Mouse (Mus musculus) heart, adult 2 months (tissue): ENCODE measurements around the gene Map2k5.

Experiments
- CTCF ChIP-seq: fragments of 200-600 bp; IDR thresholded peaks from 2 replicates; pipeline ENCODE4 v1.8.1; 2022; ENCODE audit warnings: antibody characterized with exemption, mild to moderate bottlenecking, moderate library complexity
- POLR2A ChIP-seq: fragments of 200-500 bp; IDR thresholded peaks from 2 replicates; pipeline ENCODE4 v1.6.1; 2011; ENCODE audit warnings: mild to moderate bottlenecking, low read depth, low read length, control low read depth; ENCODE audit not compliant: insufficient read depth

DNA sequence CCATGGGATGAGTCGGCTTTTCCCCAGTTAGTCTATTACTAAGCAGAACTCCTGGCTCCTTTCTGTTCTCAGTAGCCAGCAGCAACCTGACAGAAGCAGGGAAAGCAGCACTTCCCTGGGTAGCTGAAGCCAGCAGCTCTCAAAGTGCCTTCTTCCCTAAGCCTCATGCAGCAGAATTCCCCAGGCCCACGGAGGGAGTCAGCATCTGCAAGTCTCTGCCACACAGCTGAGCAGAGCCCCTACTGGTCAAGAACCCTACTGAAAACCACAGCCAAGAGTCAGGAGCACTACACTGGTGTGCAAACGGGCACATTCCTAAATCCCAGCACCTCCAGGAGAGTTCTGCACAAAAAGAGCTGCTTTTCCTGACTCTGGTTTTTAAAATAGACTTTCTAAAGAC lies 17.3 kb downstream of the Map2k5 start:
- TF ChIP-seq POLR2A (no peak), CTCF (peak; percentile 25)
